15 mouse cellular contexts compared by ENCODE assay signal in genomic region chr4:81742536-81743459, GRCm38 (mm10).
DNase-seq lines count a peak whose midpoint lies in the region; ATAC-seq and TF ChIP-seq lines count a peak whose summit lies in the region.
"Had no signal": no experiment of that assay in that cellular context is flagged by ENCODE, and none has a peak within 500 bp of the region (broad histone marks: within the 10 kb centered on the region; RNA-seq: fewer than 3 reads in every experiment).

No protein-coding gene starts in this region.

- ATAC-seq in kidney, embryonic 16.5 days (ENCODE audit: low FRiP score, low TSS enrichment) = no peak
- no peak for ATAC-seq in CD4-positive, CD25-positive, alpha-beta regulatory T cell, adult 4 months
- ATAC-seq: liver, postnatal 0 days; Patski had no signal

- no peak overlapping the region for H3K9ac ChIP-seq in kidney, embryonic 16.5 days (replicated peaks; ENCODE audit: low read length)
- H3K9ac ChIP-seq: liver, postnatal 0 days had no signal

- no peaks in the 10 kb centered on the region for H3K27me3 ChIP-seq in kidney, embryonic 16.5 days (ENCODE audit: insufficient read depth, low read length)
- H3K27me3 ChIP-seq: forebrain, embryonic 13.5 days; Patski had no signal

- no peak overlapping the region for H3K4me3 ChIP-seq in gastrocnemius, adult 2 months
- no peak overlapping the region for H3K4me3 ChIP-seq in kidney, embryonic 16.5 days (ENCODE audit: low read length)
- H3K4me3 ChIP-seq: forebrain, embryonic 13.5 days had no signal

- intact Hi-C loops in gastrocnemius, adult 2 months (cut with DNase I) = no loop called here
- intact Hi-C loops in gastrocnemius, postnatal 14 days (cut with DNase I; ENCODE audit: low total_unique reads) = no loop called here
- intact Hi-C loops in heart, postnatal 10 days (cut with DNase I) = no loop called here

- H3K9me3 ChIP-seq in kidney, embryonic 16.5 days (ENCODE audit: low read length) = no peaks in the 10 kb centered on the region
- H3K9me3 ChIP-seq: forebrain, embryonic 13.5 days had no signal

- no peaks in the 10 kb centered on the region for H3K36me3 ChIP-seq in kidney, embryonic 16.5 days (ENCODE audit: insufficient read depth, low read length)

- WGBS in kidney, embryonic 16.5 days = 48% methylated on average over 4 of the region's 4 CpGs

- DNase-seq in gastrocnemius, adult 2 months = no peak
- no peak for DNase-seq in gastrocnemius, postnatal 14 days
- peak; percentile 9 to 29 for DNase-seq in kidney, postnatal 36 days
- DNase-seq in A20 (ENCODE audit: low read depth, low spot score) = peak; percentile 71
- DNase-seq in heart, postnatal 10 days = peak; percentile 17 to 20
- no peak for DNase-seq in adrenal gland, adult 2 months
- DNase-seq: adrenal gland, adult 8-10 months; gastrocnemius, postnatal 10 days; liver, postnatal 0 days; right cerebral cortex, postnatal 25 days; thymus, postnatal 36 days had no signal

- peaks cover 20% of the 10 kb centered on the region for H3K4me1 ChIP-seq in kidney, embryonic 16.5 days (ENCODE audit: insufficient read depth, low read length)

- no peak for TF ChIP-seq CTCF in gastrocnemius, adult 2 months (IDR thresholded peaks at IDR 0.05)

- H3K27ac ChIP-seq in gastrocnemius, adult 2 months = peak overlapping the region; percentile 38; the same call in 1 of the 2 replicates
- no peak overlapping the region for H3K27ac ChIP-seq in kidney, embryonic 16.5 days (ENCODE audit: low read length)

- H3K4me2 ChIP-seq in kidney, embryonic 16.5 days (replicated peaks; ENCODE audit: low read depth, low read length) = no peak overlapping the region

Comparison
In these comparisons a context has a peak if more than half of its experiments do, and no peak if none do; other contexts are left out.
1. DNase-seq: peak in kidney, postnatal 36 days (2 of 2), A20 (single experiment) and heart, postnatal 10 days (2 of 2); none in gastrocnemius, adult 2 months (single experiment), gastrocnemius, postnatal 14 days (single experiment) and adrenal gland, adult 2 months (single experiment).